Mouse (Mus musculus) mouse embryonic stem cell (cell line): ENCODE results near the gene Amigo3.

ENCODE experiments used
- in situ Hi-C, 2 experiments: fragments of 300-500 bp; cut with MboI; formaldehyde crosslinking; loops; 1 replicate in 1 of 2; 3 replicates in 1 of 2; pipeline ENCODE4 v1.14.3; 2019 to 2020; ENCODE audit warnings: low sequenced_read_pairs in 2 of 2, low pct_unique_long_range_greater_than_20kb in 1 of 2, mixed read lengths in 1 of 2; ENCODE audit not compliant: unreplicated experiment in 1 of 2

Amigo3 gene

DNA sequence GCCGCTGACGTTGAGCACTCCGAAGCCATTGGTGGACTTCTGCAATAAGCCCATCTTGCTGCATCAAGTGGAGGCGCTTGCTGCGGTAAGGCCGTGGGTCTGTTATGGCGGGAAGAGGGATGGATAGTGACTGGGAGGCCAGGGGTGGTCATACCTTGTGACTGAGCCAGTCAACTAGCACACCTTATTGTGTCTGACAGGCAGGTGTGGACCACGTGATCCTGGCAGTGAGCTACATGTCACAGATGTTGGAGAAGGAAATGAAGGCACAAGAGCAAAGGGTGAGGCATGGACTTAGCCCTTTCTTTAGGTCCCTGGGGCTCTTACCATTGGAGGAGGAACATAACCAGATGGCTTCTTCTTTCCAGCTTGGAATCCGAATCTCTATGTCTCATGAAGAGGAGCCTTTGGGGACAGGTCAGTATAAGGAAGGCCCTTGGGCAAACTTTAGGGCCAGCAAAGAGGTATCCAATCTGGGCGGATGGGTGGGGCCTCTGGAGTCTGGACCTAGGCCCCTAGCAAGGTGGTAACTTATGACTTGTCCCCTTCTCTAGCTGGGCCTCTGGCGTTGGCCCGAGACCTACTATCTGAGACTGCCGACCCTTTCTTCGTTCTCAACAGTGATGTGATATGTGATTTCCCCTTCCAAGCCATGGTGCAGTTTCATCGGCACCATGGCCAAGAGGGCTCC lies 3.3 kb upstream of the Amigo3 start:
- in situ Hi-C loops: no loop called here

DNA sequence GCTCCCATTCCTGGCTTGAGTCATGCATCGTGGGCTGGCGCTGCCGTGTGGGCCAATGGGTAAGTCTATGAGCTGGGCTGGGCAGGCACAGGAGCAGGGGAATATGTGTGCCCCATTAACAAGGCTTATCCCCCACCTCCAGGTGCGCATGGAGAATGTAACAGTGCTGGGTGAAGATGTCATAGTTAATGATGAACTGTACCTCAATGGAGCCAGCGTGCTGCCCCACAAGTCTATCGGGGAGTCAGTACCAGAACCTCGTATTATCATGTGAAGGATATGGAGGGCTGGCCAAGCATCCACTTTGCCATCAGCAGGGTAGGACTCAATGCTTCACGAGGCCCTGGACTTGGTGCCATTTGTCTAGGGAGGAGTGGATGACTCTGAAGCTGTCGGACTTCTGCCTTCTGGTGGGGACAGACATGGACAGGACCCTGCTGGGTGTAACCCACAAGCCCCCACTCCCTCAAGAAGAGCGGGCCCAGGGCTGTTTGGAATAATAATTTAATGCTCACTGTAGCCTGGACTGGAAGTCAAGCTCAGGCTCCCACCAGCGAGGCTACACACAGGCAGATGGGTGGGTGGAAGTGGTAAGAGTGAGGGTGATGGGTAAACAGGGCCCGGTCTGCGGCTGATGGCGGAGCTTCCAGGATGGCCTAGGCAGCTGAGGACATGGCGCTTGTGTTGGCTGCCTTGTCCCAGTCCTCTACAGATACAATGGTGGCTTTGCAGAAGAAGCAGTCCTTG lies 1.6 kb upstream of the Amigo3 start:
- in situ Hi-C loops: no loop called here

DNA sequence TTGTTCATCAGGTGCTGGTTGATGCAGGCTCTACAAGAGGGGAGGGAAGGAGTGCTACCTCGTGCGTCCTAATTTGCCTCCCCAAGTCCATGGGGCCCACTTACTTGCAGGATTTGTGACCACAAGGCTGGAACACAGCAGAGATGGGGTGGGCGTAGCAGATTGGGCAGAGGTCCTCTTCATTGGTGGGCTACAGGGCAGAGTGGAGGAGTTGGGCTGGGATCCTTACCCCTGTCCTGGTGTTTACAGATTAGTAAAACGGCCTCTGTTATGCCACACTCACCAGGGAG lies 1.1 kb upstream of the Amigo3 start:
- in situ Hi-C loops: no loop called here

DNA sequence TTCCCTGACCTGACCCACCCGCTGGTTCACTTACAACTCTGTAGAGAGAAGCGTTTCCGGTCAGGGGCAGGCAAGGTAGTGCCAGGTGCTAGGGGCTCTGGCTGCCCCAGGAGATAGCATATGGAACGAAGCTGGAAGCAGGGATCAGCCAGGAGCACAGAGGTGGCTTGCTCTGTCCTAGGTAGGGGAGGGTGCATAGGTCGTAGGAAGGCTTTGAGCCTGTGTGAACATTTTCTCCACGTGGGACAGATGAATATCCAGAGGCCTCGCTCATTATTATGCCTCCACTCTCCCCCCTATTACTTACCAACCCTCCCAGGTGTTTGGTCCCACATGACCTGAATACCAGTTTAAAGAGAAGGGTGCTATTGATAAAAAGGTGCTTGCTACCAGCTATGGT lies 548 bp upstream of the Amigo3 start:
- in situ Hi-C loops: no loop called here

DNA sequence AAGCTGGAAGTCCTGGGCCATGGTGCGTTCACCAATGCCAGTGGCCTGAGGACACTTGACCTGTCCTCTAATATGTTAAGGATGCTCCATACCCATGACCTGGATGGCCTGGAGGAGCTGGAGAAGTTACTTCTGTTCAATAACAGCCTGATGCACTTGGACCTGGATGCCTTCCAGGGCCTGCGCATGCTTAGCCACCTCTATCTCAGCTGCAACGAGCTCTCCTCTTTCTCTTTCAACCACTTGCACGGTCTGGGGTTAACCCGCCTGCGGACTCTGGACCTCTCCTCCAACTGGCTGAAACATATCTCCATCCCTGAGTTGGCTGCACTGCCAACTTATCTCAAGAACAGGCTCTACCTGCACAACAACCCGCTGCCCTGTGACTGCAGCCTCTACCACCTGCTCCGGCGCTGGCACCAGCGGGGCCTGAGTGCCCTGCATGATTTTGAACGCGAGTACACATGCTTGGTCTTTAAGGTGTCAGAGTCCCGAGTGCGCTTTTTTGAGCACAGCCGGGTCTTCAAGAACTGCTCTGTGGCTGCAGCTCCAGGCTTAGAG lies 786 bp downstream of the Amigo3 start:
- in situ Hi-C loops: no loop called here

DNA sequence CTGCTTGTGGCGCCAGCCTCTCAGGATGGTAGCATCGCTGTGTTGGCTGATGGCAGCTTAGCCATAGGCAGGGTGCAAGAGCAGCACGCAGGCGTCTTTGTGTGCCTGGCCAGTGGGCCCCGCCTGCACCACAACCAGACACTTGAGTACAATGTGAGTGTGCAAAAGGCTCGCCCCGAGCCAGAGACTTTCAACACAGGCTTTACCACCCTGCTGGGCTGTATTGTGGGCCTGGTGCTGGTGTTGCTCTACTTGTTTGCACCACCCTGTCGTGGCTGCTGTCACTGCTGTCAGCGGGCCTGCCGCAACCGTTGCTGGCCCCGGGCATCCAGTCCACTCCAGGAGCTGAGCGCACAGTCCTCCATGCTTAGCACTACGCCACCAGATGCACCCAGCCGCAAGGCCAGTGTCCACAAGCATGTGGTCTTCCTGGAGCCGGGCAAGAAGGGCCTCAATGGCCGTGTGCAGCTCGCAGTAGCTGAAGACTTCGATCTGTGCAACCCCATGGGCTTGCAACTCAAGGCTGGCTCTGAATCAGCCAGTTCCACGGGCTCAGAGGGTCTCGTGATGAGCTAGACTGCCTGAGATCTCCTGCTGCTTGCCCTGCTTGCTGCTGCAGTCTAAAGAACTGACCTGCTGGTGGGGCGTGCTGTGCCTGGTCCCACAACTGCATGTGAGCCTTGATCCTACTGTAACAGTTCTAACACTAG lies 1.5 kb downstream of the Amigo3 start:
- in situ Hi-C loops: no loop called here

DNA sequence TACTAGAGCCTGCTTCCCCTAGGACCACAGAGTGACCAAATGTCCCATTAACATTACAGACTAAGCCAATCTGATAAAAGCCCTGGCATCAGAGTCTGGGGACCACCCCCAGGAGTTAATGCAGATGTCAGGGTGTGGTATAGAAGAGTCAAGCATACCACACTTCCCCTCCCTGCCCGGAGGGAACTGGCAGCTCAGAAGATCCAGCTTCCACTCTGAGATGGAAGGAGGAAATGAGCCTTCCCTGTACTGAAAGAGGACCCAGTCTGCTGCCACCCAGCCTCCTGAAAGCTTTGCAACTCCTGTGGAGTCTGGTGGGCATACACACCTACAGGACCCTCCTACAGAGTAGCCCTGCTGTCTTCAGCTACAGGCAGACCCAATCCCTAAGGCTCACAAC lies 2.1 kb downstream of the Amigo3 start:
- in situ Hi-C loops: no loop called here

DNA sequence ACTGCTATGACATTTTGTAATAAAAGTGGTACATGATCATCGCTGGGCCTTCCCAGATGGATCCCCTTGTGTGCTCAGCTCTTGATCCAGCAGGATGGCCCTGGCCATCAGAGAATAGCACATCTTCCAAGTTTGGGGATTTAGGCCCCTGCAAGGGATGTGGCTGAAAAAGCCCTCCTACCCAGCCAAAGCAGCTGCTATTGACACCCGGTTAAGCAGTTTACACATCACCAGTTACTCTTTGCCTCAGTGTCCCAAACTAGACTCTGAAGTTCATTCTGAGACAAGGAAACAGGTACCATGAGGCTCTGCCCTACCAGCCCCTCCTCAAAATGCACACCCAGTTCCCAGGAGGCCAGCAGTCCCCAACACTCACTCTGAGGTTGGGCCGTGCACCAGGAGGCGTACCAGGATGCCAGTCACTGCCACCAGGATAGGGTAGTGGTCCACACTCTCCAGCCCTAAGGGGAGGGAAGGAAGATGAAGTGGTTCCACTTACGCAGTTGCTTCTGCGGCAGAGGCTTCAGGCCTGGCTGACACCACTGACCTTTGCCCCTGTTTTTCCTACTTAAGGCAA lies 2.8 kb downstream of the Amigo3 start:
- in situ Hi-C loops: no loop called here

DNA sequence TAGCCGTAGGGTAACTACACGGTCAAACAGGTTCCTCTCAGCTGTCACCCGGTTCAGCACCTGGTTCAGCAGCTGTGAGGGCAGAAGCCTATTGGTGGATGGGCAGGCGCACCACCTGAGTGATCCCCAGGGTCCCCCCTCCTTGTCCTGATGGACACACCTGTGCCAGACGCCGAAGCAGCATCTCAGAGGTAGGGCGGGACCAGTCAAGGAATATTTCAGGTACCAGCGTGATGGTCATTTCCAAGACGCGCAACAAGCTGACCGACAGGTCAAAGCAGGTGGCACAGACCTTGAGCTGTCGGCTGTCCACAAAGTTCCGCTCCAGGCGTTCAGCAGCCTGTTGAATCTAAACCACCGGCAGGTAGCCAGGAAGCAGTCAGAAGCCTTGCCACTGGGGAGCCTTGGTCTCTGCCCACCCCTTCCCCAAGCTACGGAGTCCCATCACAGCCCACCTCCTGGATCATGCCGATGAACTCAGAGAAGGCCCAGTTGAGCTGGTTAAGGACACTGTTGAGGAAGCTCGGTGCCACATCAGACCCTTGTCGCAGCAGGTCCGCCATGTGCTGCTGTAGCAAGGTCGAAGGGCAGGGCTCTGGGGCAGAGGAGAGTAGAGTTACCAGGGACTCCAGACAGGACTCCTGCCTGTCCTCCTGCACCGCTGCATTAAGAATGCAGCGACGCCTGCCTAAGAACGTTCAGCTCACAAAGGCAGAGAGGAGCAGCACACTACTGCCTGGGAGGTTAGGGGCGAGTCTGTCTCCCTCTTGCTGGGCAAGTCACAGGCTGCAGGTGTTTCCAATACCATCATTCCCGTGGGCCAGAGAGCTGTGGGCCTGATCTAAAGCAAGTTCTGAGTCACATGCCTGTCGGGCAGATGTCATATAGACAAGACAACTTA lies 3.7 kb downstream of the Amigo3 start:
- in situ Hi-C loops: no loop called here

DNA sequence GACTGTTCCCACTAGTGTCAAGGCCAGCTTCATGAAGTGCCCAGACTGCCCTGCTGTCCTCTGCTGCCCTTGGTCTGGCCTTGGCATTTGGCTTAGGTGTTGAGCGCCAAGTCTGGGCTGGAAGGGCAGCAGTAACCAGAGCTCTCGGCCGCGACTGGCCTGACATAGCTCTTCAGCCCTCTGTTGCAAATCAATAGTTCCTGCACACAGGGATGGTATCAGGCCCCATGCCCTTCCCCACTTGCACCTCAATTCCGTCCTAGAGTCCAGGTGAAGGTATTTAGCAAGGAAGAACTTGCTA lies 4.3 kb downstream of the Amigo3 start:
- in situ Hi-C loops: no loop called here

DNA sequence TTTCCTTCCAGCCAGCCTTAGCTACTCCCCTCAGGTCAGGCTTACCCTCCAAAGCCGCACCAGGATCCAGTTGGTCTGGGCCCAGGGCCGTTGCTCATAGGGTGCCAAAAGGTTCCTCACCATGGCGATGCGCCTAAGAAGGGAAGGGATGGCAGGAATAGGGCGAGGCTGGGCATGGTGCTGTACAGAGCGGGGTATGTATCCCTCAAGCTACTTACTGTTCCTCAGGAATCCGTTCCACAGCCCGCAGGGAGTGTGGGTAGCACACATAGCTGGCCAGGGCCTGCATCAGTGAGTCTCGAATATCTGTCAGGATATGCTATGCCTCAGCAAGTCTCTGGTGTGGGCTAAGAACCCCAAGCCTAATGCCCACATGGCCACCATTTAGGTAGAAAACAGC lies 5.3 kb downstream of the Amigo3 start:
- in situ Hi-C loops: no loop called here

DNA sequence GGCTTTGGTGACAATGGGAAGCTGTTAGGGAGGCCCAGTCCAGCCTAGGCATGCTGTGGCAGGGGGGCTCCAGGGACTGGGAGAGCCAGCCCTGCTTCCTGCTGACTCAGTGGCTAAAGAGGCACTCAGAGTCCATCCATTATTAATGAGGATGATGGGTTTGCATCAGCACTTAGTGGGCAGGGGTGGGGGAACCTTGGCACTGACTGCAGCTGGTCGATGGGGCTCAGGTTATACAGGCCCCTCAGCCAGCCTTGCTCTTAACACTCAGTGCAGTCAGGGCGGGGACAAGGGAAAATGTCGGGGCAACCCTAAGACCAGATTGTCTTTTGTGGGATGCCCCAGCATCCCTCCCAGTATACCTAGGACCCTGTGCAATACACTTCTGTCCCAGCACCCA lies 9.2 kb downstream of the Amigo3 start:
- in situ Hi-C loops: no loop called here

DNA sequence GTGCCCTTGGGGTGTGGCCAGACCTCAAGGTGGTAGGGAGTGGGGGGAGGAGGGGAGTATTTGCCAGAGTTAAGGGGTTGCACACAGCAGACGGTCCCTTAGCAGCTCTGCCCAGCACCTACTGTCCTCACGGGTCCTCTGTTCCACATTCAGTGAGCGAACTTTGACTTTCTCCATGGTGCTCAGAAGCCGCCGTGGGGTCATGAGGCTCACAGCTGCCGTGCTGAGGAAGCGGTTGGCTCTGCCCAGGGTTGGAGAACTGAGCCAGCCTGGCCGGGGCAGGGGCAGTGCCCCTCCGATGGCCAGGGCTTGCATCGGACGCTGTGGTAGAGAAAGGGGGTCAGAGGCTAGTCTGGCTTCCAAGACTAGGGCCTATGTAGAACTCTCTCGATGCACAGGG lies 10.4 kb downstream of the Amigo3 start:
- in situ Hi-C loops: no loop called here

DNA sequence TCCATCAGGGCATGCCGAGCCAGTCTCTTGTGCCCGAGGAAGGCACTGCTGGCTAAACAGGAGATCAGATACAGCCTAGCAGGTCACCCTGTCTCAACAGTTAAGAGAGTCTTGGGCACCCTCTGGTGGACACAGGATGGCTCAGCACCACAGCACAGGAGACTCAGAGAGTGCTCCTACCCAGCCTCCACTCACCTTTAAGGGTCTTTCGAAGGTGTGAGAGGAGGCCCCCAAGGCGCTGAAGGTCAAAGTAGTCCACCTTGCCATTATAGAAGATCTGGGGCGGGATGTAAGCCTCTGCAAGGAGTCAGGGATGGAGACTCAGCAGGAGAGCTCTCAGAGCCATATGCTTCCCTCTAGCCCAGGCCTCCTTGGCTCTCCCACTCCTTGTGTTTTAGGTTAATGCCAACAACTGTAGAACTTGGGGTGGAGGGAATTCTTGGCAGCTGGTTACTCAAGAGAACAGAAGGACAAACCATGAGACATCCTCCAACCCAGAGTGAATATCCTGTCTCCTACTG lies 12.6 kb downstream of the Amigo3 start:
- in situ Hi-C loops: loop anchor here (5.0 kb wide), 1 partner anchor 163 kb away; no protein-coding TSS in a partner anchor

DNA sequence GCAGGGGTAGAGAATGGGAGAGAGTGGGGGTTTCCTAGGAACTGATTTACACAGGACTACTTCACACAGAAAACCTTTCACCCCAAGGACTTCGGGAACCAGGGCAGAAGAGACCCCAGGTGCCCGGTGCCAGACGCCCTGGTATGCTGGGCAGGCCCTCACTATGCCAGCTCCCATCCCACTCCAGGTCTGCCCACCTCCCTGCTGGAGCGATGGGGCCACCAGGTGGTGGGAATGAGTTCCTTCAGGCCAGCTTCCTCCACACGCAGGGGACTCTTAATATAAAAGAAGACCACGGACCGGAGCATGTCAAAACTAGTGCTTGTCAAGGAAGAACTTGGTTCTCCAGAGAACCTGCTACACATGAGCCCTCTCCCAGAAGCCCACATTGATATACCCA lies 14.2 kb downstream of the Amigo3 start:
- in situ Hi-C loops: loop anchor here (5.0 kb wide), 1 partner anchor 165 kb away; no protein-coding TSS in a partner anchor

DNA sequence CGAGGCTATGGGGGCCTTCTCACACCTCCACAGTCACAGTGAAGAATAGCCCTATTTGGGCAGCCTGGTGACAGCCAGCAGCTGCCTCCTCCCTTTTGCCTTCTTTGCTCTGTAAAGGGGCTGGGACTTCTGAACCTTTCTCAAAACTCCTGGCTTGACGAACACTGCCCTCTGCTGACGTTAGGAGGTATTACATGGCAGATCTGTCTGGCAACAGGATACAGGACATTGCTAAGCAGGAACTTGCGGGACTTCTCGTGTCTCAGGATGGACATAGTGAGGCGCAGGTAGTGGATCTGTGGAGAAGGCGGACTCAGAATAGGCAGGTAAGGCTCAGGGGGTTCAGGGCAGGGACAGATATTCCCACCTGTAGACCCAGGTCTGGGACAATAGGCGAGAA lies 14.9 kb downstream of the Amigo3 start:
- in situ Hi-C loops: loop anchor here (5.0 kb wide), 1 partner anchor 166 kb away; no protein-coding TSS in a partner anchor

DNA sequence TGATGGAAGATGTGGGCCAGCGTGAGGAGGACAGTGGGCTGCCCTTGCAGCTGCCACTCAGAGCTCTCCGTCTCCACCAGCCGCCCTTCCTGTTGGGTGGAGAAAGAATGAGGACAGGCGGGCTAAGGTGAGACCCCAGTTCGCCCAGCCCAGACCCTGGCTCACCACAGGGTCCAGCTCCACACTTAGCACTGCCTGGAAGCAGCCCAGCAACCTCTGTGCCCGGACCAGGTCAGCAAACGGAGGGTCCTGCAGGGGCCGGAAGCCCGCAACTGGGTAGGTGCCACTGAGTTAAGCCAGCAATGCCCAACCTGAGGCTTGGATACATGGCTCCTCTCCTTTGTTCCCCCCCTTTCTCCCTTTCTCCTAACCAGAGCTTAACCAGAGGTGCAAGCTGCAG lies 16.0 kb downstream of the Amigo3 start:
- in situ Hi-C loops: loop anchor here (5.0 kb wide), 1 partner anchor 167 kb away; no protein-coding TSS in a partner anchor

DNA sequence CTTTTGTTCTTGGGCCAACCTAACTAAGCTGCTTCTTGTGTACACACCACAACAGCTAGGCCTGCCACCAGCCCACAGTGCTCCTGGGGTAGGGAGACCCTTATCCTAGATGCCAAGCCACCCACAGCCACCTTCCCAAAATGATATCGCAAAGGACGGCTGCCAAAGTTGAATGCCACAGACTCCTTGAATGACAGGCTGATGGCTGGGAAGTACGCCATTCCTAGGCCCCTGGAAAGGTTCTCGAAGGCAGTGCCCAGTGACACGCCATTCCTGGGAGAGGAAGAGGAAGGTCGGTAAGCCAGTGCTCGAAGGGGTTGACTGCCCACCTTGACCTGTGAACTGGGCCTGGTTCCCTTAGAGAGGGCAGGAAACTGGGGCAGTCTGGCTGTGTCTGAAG lies 16.6 kb downstream of the Amigo3 start:
- in situ Hi-C loops: loop anchor here (5.0 kb wide), 1 partner anchor 167 kb away; no protein-coding TSS in a partner anchor
